Mouse (Mus musculus) intestine, embryonic 15.5 days (tissue): ENCODE results near the gene Gstm7. TPM values are rescaled to one million over a fixed set of nuclear protein-coding genes. Genes with fewer than 3 reads are reported as not detected.

Experiments
- ATAC-seq: fragments of 200-750 bp; cut with Nextera tagmentation; 2 replicates; pipeline ENCODE4 v1.8.0; 2017; ENCODE audit warnings: moderate TSS enrichment, moderate library complexity
- H3K27ac ChIP-seq: fragments of 300-500 bp; sonication (generic); 2 replicates; pipeline ENCODE4 v1.5.1; 2015; ENCODE audit warnings: mild to moderate bottlenecking, inconsistent platforms
- H3K27me3 ChIP-seq: fragments of 300-500 bp; sonication (generic); replicated peaks from 2 replicates; pipeline ENCODE4 v1.6.1; 2015; ENCODE audit warnings: inconsistent platforms
- H3K36me3 ChIP-seq: fragments of 300-500 bp; sonication (generic); 2 replicates; pipeline ENCODE4 v1.6.1; 2015; ENCODE audit warnings: inconsistent platforms
- H3K4me1 ChIP-seq: fragments of 300-500 bp; sonication (generic); replicated peaks from 2 replicates; pipeline ENCODE4 v1.6.1; 2015; ENCODE audit warnings: inconsistent platforms
- H3K4me2 ChIP-seq: fragments of 300-500 bp; sonication (generic); replicated peaks from 2 replicates; pipeline ENCODE4 v1.6.1; 2015; ENCODE audit warnings: mild to moderate bottlenecking, inconsistent platforms
- H3K4me3 ChIP-seq: fragments of 300-500 bp; sonication (generic); replicated peaks from 2 replicates; pipeline ENCODE4 v1.5.1; 2015; ENCODE audit warnings: inconsistent platforms
- H3K9ac ChIP-seq: fragments of 300-500 bp; sonication (generic); 2 replicates; pipeline ENCODE4 v1.6.1; 2015; ENCODE audit warnings: inconsistent platforms
- H3K9me3 ChIP-seq: fragments of 300-500 bp; sonication (generic); 2 replicates; pipeline ENCODE4 v1.6.1; 2016; ENCODE audit warnings: inconsistent platforms
- WGBS: fragments of 180-500 bp; shearing (Covaris S2); methylation state at CpG from one replicate; pipeline ENCODE4 v1.1.7; 2015; 5-methylcytosine and 5-hydroxymethylcytosine counted together
- polyA plus RNA-seq: library from polyadenylated mRNA; unstranded; fragments of >200 nt; fragmentation: Nextera tagmentation; extraction: Ambion mirVana; gene quantifications from 2 replicates; pipeline ENCODE4 v1.2.1, GENCODE M21; 2015

The Gstm7 gene
- polyA plus RNA-seq, 1 experiment from 2014 or later = 26.1 TPM

GRCm38 (mm10) chr3:107931134-107931533 lies 483 bp downstream of the Gstm7 start:
- H3K27ac ChIP-seq = 0 out of 2 replicates have a peak overlapping the region, but pooled peaks have one; percentile 27
- peak overlapping the region; percentile 33 for H3K4me3 ChIP-seq
- no peak for ATAC-seq
- 0 out of 2 replicates have a peak, but pooled peaks cover 5% of the 10 kb centered on the region for H3K4me1 ChIP-seq
- H3K4me2 ChIP-seq = peak overlapping the region; percentile 66
- no peaks in the 10 kb centered on the region for H3K9me3 ChIP-seq
- WGBS = 60% methylated on average over 2 of the region's 2 CpGs
- H3K36me3 ChIP-seq = no peaks in the 10 kb centered on the region
- H3K27me3 ChIP-seq = no peaks in the 10 kb centered on the region
- peak overlapping the region; percentile 28; the same call in 1 of the 2 replicates for H3K9ac ChIP-seq

- no peaks in the 10 kb centered on the region for H3K9me3 ChIP-seq
- no peak overlapping the region for H3K4me2 ChIP-seq
- H3K27me3 ChIP-seq = no peaks in the 10 kb centered on the region
- WGBS = 76% methylated on average over 4 of the region's 4 CpGs
- ATAC-seq = no peak
- no peak overlapping the region for H3K9ac ChIP-seq
- H3K4me3 ChIP-seq = no peak overlapping the region
- no peaks in the 10 kb centered on the region for H3K36me3 ChIP-seq
- H3K27ac ChIP-seq = no peak overlapping the region
- 0 out of 2 replicates have a peak, but pooled peaks cover 5% of the 10 kb centered on the region for H3K4me1 ChIP-seq
These were observed 1.9 kb downstream of the Gstm7 start for GRCm38 (mm10) chr3:107929731-107930130.

- H3K27ac ChIP-seq = no peak overlapping the region
- no peaks in the 10 kb centered on the region for H3K9me3 ChIP-seq
- no peaks in the 10 kb centered on the region for H3K36me3 ChIP-seq
- 73% methylated on average over 4 of the region's 4 CpGs for WGBS
- H3K9ac ChIP-seq = no peak overlapping the region
- H3K4me1 ChIP-seq = 0 out of 2 replicates have a peak, but pooled peaks cover 5% of the 10 kb centered on the region
- H3K27me3 ChIP-seq = no peaks in the 10 kb centered on the region
- no peak for ATAC-seq
- no peak overlapping the region for H3K4me2 ChIP-seq
- H3K4me3 ChIP-seq = no peak overlapping the region
These were observed 2.4 kb downstream of the Gstm7 start for GRCm38 (mm10) chr3:107929243-107929642.

GRCm38 (mm10) chr3:107928691-107929090 lies 2.9 kb downstream of the Gstm7 start:
- 78% methylated on average over 11 of the region's 11 CpGs for WGBS

GRCm38 (mm10) chr3:107927841-107928240 lies 3.8 kb downstream of the Gstm7 start:
- WGBS = 92% methylated on average over 3 of the region's 3 CpGs
- no peak overlapping the region for H3K4me3 ChIP-seq
- ATAC-seq = no peak
- H3K9ac ChIP-seq = no peak overlapping the region
- H3K36me3 ChIP-seq = no peaks in the 10 kb centered on the region
- no peak overlapping the region for H3K27ac ChIP-seq
- H3K4me2 ChIP-seq = no peak overlapping the region
- no peaks in the 10 kb centered on the region for H3K27me3 ChIP-seq
- H3K9me3 ChIP-seq = no peaks in the 10 kb centered on the region
- H3K4me1 ChIP-seq = 0 out of 2 replicates have a peak, but pooled peaks cover 5% of the 10 kb centered on the region

More at GRCm38 (mm10) chr3:107928691-107929090, 2.9 kb downstream of the Gstm7 start:
- Histone ChIP-seq H3K4me3 (no peak overlapping the region), H3K36me3 (no peaks in the 10 kb centered on the region), H3K27ac (no peak overlapping the region), H3K9ac (no peak overlapping the region), H3K27me3 (no peaks in the 10 kb centered on the region), H3K9me3 (no peaks in the 10 kb centered on the region), H3K4me1 (0 out of 2 replicates have a peak, but pooled peaks cover 5% of the 10 kb centered on the region), H3K4me2 (no peak overlapping the region)
- no peak for ATAC-seq

- no peaks in the 10 kb centered on the region for H3K27me3 ChIP-seq
- 92% methylated on average over 3 of the region's 3 CpGs for WGBS
- 0 out of 2 replicates have a peak, but pooled peaks cover 2% of the 10 kb centered on the region for H3K4me1 ChIP-seq
- H3K27ac ChIP-seq = no peak overlapping the region
- H3K9ac ChIP-seq = no peak overlapping the region
- no peak overlapping the region for H3K4me2 ChIP-seq
- H3K4me3 ChIP-seq = no peak overlapping the region
- no peaks in the 10 kb centered on the region for H3K36me3 ChIP-seq
- no peak for ATAC-seq
- no peaks in the 10 kb centered on the region for H3K9me3 ChIP-seq
These were observed 6.3 kb downstream of the Gstm7 start for GRCm38 (mm10) chr3:107925335-107925734.

- 81% methylated on average over 5 of the region's 5 CpGs for WGBS
- no peak overlapping the region for H3K4me3 ChIP-seq
- peak; percentile 59 for ATAC-seq
- H3K27me3 ChIP-seq = no peaks in the 10 kb centered on the region
- H3K27ac ChIP-seq = no peak overlapping the region
- no peaks in the 10 kb centered on the region for H3K4me1 ChIP-seq
- H3K9ac ChIP-seq = no peak overlapping the region
- no peaks in the 10 kb centered on the region for H3K9me3 ChIP-seq
- no peak overlapping the region for H3K4me2 ChIP-seq
- H3K36me3 ChIP-seq = no peaks in the 10 kb centered on the region
These were observed 11.3 kb downstream of the Gstm7 start for GRCm38 (mm10) chr3:107920348-107920747.

- 56% methylated on average over 7 of the region's 7 CpGs for WGBS
- ATAC-seq = peak; percentile 51; the same call in 1 of the 2 replicates
These were observed 13.7 kb downstream of the Gstm7 start for GRCm38 (mm10) chr3:107917783-107918408.

GRCm38 (mm10) chr3:107917097-107917496 lies 14.5 kb downstream of the Gstm7 start:
- H3K27me3 ChIP-seq = no peaks in the 10 kb centered on the region
- no peak for ATAC-seq
- H3K9me3 ChIP-seq = no peaks in the 10 kb centered on the region
- H3K4me1 ChIP-seq = no peaks in the 10 kb centered on the region
- H3K36me3 ChIP-seq = no peaks in the 10 kb centered on the region
- 76% methylated on average over 3 of the region's 3 CpGs for WGBS
- H3K4me3 ChIP-seq = no peak overlapping the region
- no peak overlapping the region for H3K27ac ChIP-seq
- no peak overlapping the region for H3K4me2 ChIP-seq
- no peak overlapping the region for H3K9ac ChIP-seq

More at GRCm38 (mm10) chr3:107917783-107918408, 13.7 kb downstream of the Gstm7 start:
- no peak overlapping the region for H3K9ac ChIP-seq
- no peaks in the 10 kb centered on the region for H3K27me3 ChIP-seq
- H3K4me3 ChIP-seq = no peak overlapping the region
- no peaks in the 10 kb centered on the region for H3K9me3 ChIP-seq
- no peaks in the 10 kb centered on the region for H3K36me3 ChIP-seq
- no peak overlapping the region for H3K27ac ChIP-seq
- no peak overlapping the region for H3K4me2 ChIP-seq
- no peaks in the 10 kb centered on the region for H3K4me1 ChIP-seq

- H3K4me3 ChIP-seq = no peak overlapping the region
- no peaks in the 10 kb centered on the region for H3K36me3 ChIP-seq
- peak; percentile 59 for ATAC-seq
- H3K27me3 ChIP-seq = no peaks in the 10 kb centered on the region
- H3K27ac ChIP-seq = peak overlapping the region; percentile 58
- H3K4me1 ChIP-seq = no peaks in the 10 kb centered on the region
- no peaks in the 10 kb centered on the region for H3K9me3 ChIP-seq
- H3K9ac ChIP-seq = no peak overlapping the region
- no peak overlapping the region for H3K4me2 ChIP-seq
- WGBS = 67% methylated on average over 15 of the region's 15 CpGs
These were observed 14.9 kb downstream of the Gstm7 start for GRCm38 (mm10) chr3:107916674-107917073.

GRCm38 (mm10) chr3:107905942-107906341 lies 25.7 kb downstream of the Gstm7 start:
- WGBS = 58% methylated on average over 6 of the region's 6 CpGs
- H3K4me1 ChIP-seq = peaks cover 9% of the 10 kb centered on the region; the same call in 1 of the 2 replicates
- no peak for ATAC-seq
- H3K36me3 ChIP-seq = no peaks in the 10 kb centered on the region
- no peak overlapping the region for H3K4me3 ChIP-seq
- H3K9me3 ChIP-seq = no peaks in the 10 kb centered on the region
- no peak overlapping the region for H3K4me2 ChIP-seq
- no peak overlapping the region for H3K9ac ChIP-seq
- no peaks in the 10 kb centered on the region for H3K27me3 ChIP-seq
- no peak overlapping the region for H3K27ac ChIP-seq

- no peak for ATAC-seq
- Histone ChIP-seq H3K4me1 (peaks cover 4% of the 10 kb centered on the region), H3K27ac (no peak overlapping the region), H3K4me3 (no peak overlapping the region), H3K9me3 (no peaks in the 10 kb centered on the region), H3K4me2 (no peak overlapping the region), H3K9ac (no peak overlapping the region), H3K27me3 (no peaks in the 10 kb centered on the region), H3K36me3 (no peaks in the 10 kb centered on the region)
- whole genome bisulfite sequencing = 61% methylated on average over 11 of the region's 11 CpGs
These were observed 30.5 kb downstream of the Gstm7 start for GRCm38 (mm10) chr3:107900955-107901673.
